Mouse (Mus musculus): ENCODE measurements around the gene Nt5e. TPM values are rescaled to one million over a fixed set of nuclear protein-coding genes. Genes with fewer than 3 reads are reported as not detected.

Nt5e gene
- polyA plus RNA-seq, 1 experiment from 2014 or later: 2.7 TPM

GRCm38 (mm10) chr9:88404088-88404487, 77.1 kb downstream of the Nt5e start:
- Histone ChIP-seq H3K27me3 (ENCODE audit: control insufficient read depth, insufficient read depth, low read length) (no peaks in the 10 kb centered on the region), H3K9me3 (replicated peaks; ENCODE audit: control insufficient read depth, low read length) (no peaks in the 10 kb centered on the region), H3K27ac (replicated peaks; ENCODE audit: low read depth, low read length) (no peak overlapping the region), H3K36me3 (replicated peaks; ENCODE audit: control insufficient read depth, insufficient read depth, low read depth, low read length) (no peaks in the 10 kb centered on the region), H3K9ac (replicated peaks; ENCODE audit: low read length) (no peak overlapping the region), H3K4me3 (ENCODE audit: low read depth, low read length) (no peak overlapping the region), H3K4me1 (ENCODE audit: control insufficient read depth, insufficient read depth, low read length) (no peaks in the 10 kb centered on the region), H3K4me2 (ENCODE audit: low read depth, low read length) (no peak overlapping the region)
- 65% methylated on average over 10 of the region's 10 CpGs for WGBS
- ATAC-seq (replicated peaks; ENCODE audit: insufficient number of reproducible peaks, low FRiP score, low TSS enrichment, low read depth) (no peak), DNase-seq (ENCODE audit: low spot score) (no peak)

GRCm38 (mm10) chr9:88404515-88404914, 77.5 kb downstream of the Nt5e start:
- Histone ChIP-seq H3K27me3 (ENCODE audit: control insufficient read depth, insufficient read depth, low read length) (no peaks in the 10 kb centered on the region), H3K27ac (replicated peaks; ENCODE audit: low read depth, low read length) (no peak overlapping the region), H3K4me2 (ENCODE audit: low read depth, low read length) (no peak overlapping the region), H3K9ac (replicated peaks; ENCODE audit: low read length) (no peak overlapping the region), H3K4me1 (ENCODE audit: control insufficient read depth, insufficient read depth, low read length) (no peaks in the 10 kb centered on the region), H3K9me3 (replicated peaks; ENCODE audit: control insufficient read depth, low read length) (no peaks in the 10 kb centered on the region), H3K4me3 (ENCODE audit: low read depth, low read length) (no peak overlapping the region), H3K36me3 (replicated peaks; ENCODE audit: control insufficient read depth, insufficient read depth, low read depth, low read length) (no peaks in the 10 kb centered on the region)
- no peak for ATAC-seq (replicated peaks; ENCODE audit: insufficient number of reproducible peaks, low FRiP score, low TSS enrichment, low read depth)
- no peak for DNase-seq (ENCODE audit: low spot score)
- WGBS: 89% methylated on average over 6 of the region's 6 CpGs

- ATAC-seq (replicated peaks; ENCODE audit: insufficient number of reproducible peaks, low FRiP score, low TSS enrichment, low read depth) (no peak), DNase-seq (ENCODE audit: low spot score) (no peak)
- H3K27ac ChIP-seq (replicated peaks; ENCODE audit: low read depth, low read length): no peak overlapping the region
- no peaks in the 10 kb centered on the region for H3K4me1 ChIP-seq (ENCODE audit: control insufficient read depth, insufficient read depth, low read length)
- no peak overlapping the region for H3K4me2 ChIP-seq (ENCODE audit: low read depth, low read length)
- H3K27me3 ChIP-seq (ENCODE audit: control insufficient read depth, insufficient read depth, low read length): no peaks in the 10 kb centered on the region
- WGBS: 75% methylated on average over 2 of the region's 2 CpGs
- no peaks in the 10 kb centered on the region for H3K9me3 ChIP-seq (replicated peaks; ENCODE audit: control insufficient read depth, low read length)
- no peaks in the 10 kb centered on the region for H3K36me3 ChIP-seq (replicated peaks; ENCODE audit: control insufficient read depth, insufficient read depth, low read depth, low read length)
- H3K4me3 ChIP-seq (ENCODE audit: low read depth, low read length): no peak overlapping the region
- H3K9ac ChIP-seq (replicated peaks; ENCODE audit: low read length): no peak overlapping the region
These were observed 83.0 kb downstream of the Nt5e start for GRCm38 (mm10) chr9:88409978-88410377.

GRCm38 (mm10) chr9:88416752-88417151, 89.8 kb downstream of the Nt5e start:
- no peak for ATAC-seq (replicated peaks; ENCODE audit: insufficient number of reproducible peaks, low FRiP score, low TSS enrichment, low read depth)
- WGBS: 79% methylated on average over 1 of the region's 1 CpGs
- H3K4me1 ChIP-seq (ENCODE audit: control insufficient read depth, insufficient read depth, low read length): no peaks in the 10 kb centered on the region

More at GRCm38 (mm10) chr9:88416752-88417151, 89.8 kb downstream of the Nt5e start:
- no peaks in the 10 kb centered on the region for H3K27me3 ChIP-seq (ENCODE audit: control insufficient read depth, insufficient read depth, low read length)
- no peak for DNase-seq (ENCODE audit: low spot score)
- no peak overlapping the region for H3K27ac ChIP-seq (replicated peaks; ENCODE audit: low read depth, low read length)
- no peak overlapping the region for H3K9ac ChIP-seq (replicated peaks; ENCODE audit: low read length)
- H3K36me3 ChIP-seq (replicated peaks; ENCODE audit: control insufficient read depth, insufficient read depth, low read depth, low read length): no peaks in the 10 kb centered on the region
- H3K4me3 ChIP-seq (ENCODE audit: low read depth, low read length): no peak overlapping the region
- H3K4me2 ChIP-seq (ENCODE audit: low read depth, low read length): no peak overlapping the region
- H3K9me3 ChIP-seq (replicated peaks; ENCODE audit: control insufficient read depth, low read length): no peaks in the 10 kb centered on the region

Other genes starting within 250 kb of the Nt5e start
- 21.1 and 21.3 TPM in 2 replicates for gene Snx14, start 111.8 kb downstream of the Nt5e start, polyA plus RNA-seq (2014; fragmentation: Nextera tagmentation; extraction: Ambion mirVana)
- 0.43 TPM in 1 of 2 replicates, not detected in the other for gene Gm20537, start 129.4 kb downstream of the Nt5e start, polyA plus RNA-seq (2014; fragmentation: Nextera tagmentation; extraction: Ambion mirVana)
- 150 and 162 TPM in 2 replicates for gene Syncrip, start 155.4 kb downstream of the Nt5e start, polyA plus RNA-seq (2014; fragmentation: Nextera tagmentation; extraction: Ambion mirVana)
- gene Zfp949, start 220.8 kb downstream of the Nt5e start, polyA plus RNA-seq (2014; fragmentation: Nextera tagmentation; extraction: Ambion mirVana): 8.2 and 9.0 TPM in 2 replicates